9 mouse cellular contexts compared by ENCODE assay signal in the genomic region with DNA sequence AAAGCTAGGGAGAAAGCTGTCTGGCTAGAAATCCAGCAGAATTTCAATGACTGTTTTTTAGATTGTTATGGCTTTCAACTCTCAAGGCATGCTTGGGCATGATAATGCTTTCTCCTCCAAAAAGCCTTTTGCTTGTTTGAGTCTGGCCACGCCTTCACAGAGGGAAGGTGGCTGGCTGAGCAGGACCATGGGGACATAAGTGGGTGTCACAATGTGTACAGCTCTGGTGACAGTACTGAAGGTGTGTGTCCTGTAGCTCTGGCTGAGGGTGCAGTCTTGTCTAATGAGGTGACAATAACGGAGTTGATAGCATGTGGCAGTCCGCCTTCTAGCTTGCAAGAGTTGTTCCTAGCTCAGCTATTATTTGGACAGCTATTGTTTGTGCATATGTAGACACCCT. TPM values are rescaled to one million over a fixed set of nuclear protein-coding genes. Genes with fewer than 3 reads are reported as not detected.
DNase-seq lines count a peak whose midpoint lies in the region; TF ChIP-seq lines count a peak whose summit lies in the region.
"Had no signal": no experiment of that assay in that cellular context is flagged by ENCODE, and none has a peak within 500 bp of the region (broad histone marks: within the 10 kb centered on the region; RNA-seq: fewer than 3 reads in every experiment).

No protein-coding gene starts in this region.

- TF ChIP-seq CTCF in cerebellum, adult 2 months (IDR thresholded peaks at IDR 0.05; ENCODE audit: borderline replicate concordance, insufficient read depth, low read depth, low read length) = no peak

- peak; percentile 94 for DNase-seq in heart, adult 11 months
- no peak for DNase-seq in heart, adult 8-10 months (ENCODE audit: low spot score)
- DNase-seq in R1 (ENCODE audit: low read depth, low spot score) = peak; percentile 16
- DNase-seq in heart, postnatal 4 days = peak; percentile 17
- peak; percentile 20 for DNase-seq in lung, postnatal 25 days (ENCODE audit: low spot score)
- DNase-seq in cerebellum, adult 2 months = no peak
- no peak for DNase-seq in embryo, embryonic 10 days (ENCODE audit: low spot score)
- DNase-seq in kidney, postnatal 10 days = no peak

- peaks cover 26% of the 10 kb centered on the region for H3K4me1 ChIP-seq in cerebellum, adult 2 months (ENCODE audit: control insufficient read depth, insufficient read depth, low read length)

- no peaks in the 10 kb centered on the region for H3K27me3 ChIP-seq in cerebellum, adult 2 months (ENCODE audit: control insufficient read depth, insufficient read depth, low read length)

- no peak for TF ChIP-seq POLR2A in cerebellum, adult 2 months (IDR thresholded peaks at IDR 0.05; ENCODE audit: borderline replicate concordance, insufficient read depth, low read length)

- no peak overlapping the region for H3K27ac ChIP-seq in cerebellum, adult 2 months (ENCODE audit: insufficient read depth, low read length)

- 87% methylated on average over 3 of the region's 3 CpGs for WGBS in cerebellum, adult 2 months

- no peak overlapping the region for H3K4me3 ChIP-seq in cerebellum, adult 2 months (replicated peaks; ENCODE audit: insufficient read depth, low read depth, low read length)
- H3K4me3 ChIP-seq: forebrain, embryonic 10.5 days had no signal

RNA-seq across cellular contexts. Expression of a gene that starts 25.8 kb away (rescaled TPM):
- total RNA-seq in heart, adult 8-10 months (2022) = 10 to 100 TPM; 12.2 to 24.8 (median 14.4) TPM
- total RNA-seq in heart, postnatal 4 days (2021) = 1 to 10 TPM; 6.5 to 8.5 TPM
- polyA plus RNA-seq in cerebellum, adult 2 months (2012; rRNA removed) = 499 and 502 TPM in 2 replicates

Comparison
In these comparisons a context has a peak if more than half of its experiments do, and no peak if none do; other contexts are left out.
1. DNase-seq: peak in heart, adult 11 months (single experiment), R1 (single experiment), heart, postnatal 4 days (single experiment) and lung, postnatal 25 days (single experiment); none in heart, adult 8-10 months (single experiment), cerebellum, adult 2 months (0 of 2), embryo, embryonic 10 days (single experiment) and kidney, postnatal 10 days (single experiment).